Mouse (Mus musculus): ENCODE data around the gene Gng4. TPM values are rescaled to one million over a fixed set of nuclear protein-coding genes. Genes with fewer than 3 reads are reported as not detected.
"Not testable (repeated sequence)": the region's sequence is repeated elsewhere in the genome, so short reads cannot be mapped to it uniquely, and the experiment has no call there.

Gng4 gene
- polyA plus RNA-seq, 1 experiment from 2014 or later = 1.7 TPM

- Histone ChIP-seq H3K9ac (ENCODE audit: low read length) (no peak overlapping the region), H3K4me1 (replicated peaks; ENCODE audit: control insufficient read depth, insufficient read depth, low read length) (no peaks in the 10 kb centered on the region), H3K27ac (ENCODE audit: low read depth, low read length) (no peak overlapping the region), H3K4me2 (ENCODE audit: low read depth, low read length, severe bottlenecking) (no peak overlapping the region), H3K36me3 (ENCODE audit: control insufficient read depth, insufficient read depth, low read length) (no peaks in the 10 kb centered on the region), H3K4me3 (ENCODE audit: low read depth, low read length) (no peak overlapping the region), H3K27me3 (ENCODE audit: control insufficient read depth, insufficient read depth, low read length) (no peaks in the 10 kb centered on the region), H3K9me3 (ENCODE audit: control insufficient read depth, low read length) (no peaks in the 10 kb centered on the region)
- DNase-seq (ENCODE audit: low spot score) = no peak
- WGBS = 67% methylated on average over 1 of the region's 1 CpGs
- no peak for ATAC-seq (replicated peaks; ENCODE audit: low FRiP score)
Observed at GRCm38 (mm10) chr13:13796082-13796481, 12.2 kb downstream of the Gng4 start.

GRCm38 (mm10) chr13:13797816-13798215 is 14.0 kb downstream of the Gng4 start:
- H3K27ac ChIP-seq (ENCODE audit: low read depth, low read length); H3K4me3 ChIP-seq (ENCODE audit: low read depth, low read length); H3K27me3 ChIP-seq (ENCODE audit: control insufficient read depth, insufficient read depth, low read length); DNase-seq (ENCODE audit: low spot score); H3K4me1 ChIP-seq (replicated peaks; ENCODE audit: control insufficient read depth, insufficient read depth, low read length); H3K4me2 ChIP-seq (ENCODE audit: low read depth, low read length, severe bottlenecking); H3K9ac ChIP-seq (ENCODE audit: low read length); ATAC-seq (replicated peaks; ENCODE audit: low FRiP score); H3K36me3 ChIP-seq (ENCODE audit: control insufficient read depth, insufficient read depth, low read length); H3K9me3 ChIP-seq (ENCODE audit: control insufficient read depth, low read length): not testable (repeated sequence)
- WGBS = 95% methylated on average over 12 of the region's 12 CpGs

GRCm38 (mm10) chr13:13798775-13799174 is 14.9 kb downstream of the Gng4 start:
- H3K9ac ChIP-seq (ENCODE audit: low read length) = no peak overlapping the region

GRCm38 (mm10) chr13:13808337-13809132 is 24.7 kb downstream of the Gng4 start:
- ATAC-seq (replicated peaks; ENCODE audit: low FRiP score) = 0 out of 2 replicates have a peak, but pooled peaks have one; percentile 39
- H3K4me2 ChIP-seq (ENCODE audit: low read depth, low read length, severe bottlenecking) = no peak overlapping the region
- H3K27ac ChIP-seq (ENCODE audit: low read depth, low read length) = no peak overlapping the region
- no peaks in the 10 kb centered on the region for H3K36me3 ChIP-seq (ENCODE audit: control insufficient read depth, insufficient read depth, low read length)
- no peak for DNase-seq (ENCODE audit: low spot score)
- no peak overlapping the region for H3K4me3 ChIP-seq (ENCODE audit: low read depth, low read length)
- no peak overlapping the region for H3K9ac ChIP-seq (ENCODE audit: low read length)
- no peaks in the 10 kb centered on the region for H3K9me3 ChIP-seq (ENCODE audit: control insufficient read depth, low read length)
- no peaks in the 10 kb centered on the region for H3K4me1 ChIP-seq (replicated peaks; ENCODE audit: control insufficient read depth, insufficient read depth, low read length)
- H3K27me3 ChIP-seq (ENCODE audit: control insufficient read depth, insufficient read depth, low read length) = no peaks in the 10 kb centered on the region
- WGBS = 41% methylated on average over 11 of the region's 11 CpGs

More at GRCm38 (mm10) chr13:13798775-13799174, 14.9 kb downstream of the Gng4 start:
- H3K4me1 ChIP-seq (replicated peaks; ENCODE audit: control insufficient read depth, insufficient read depth, low read length) = no peaks in the 10 kb centered on the region
- 89% methylated on average over 8 of the region's 8 CpGs for WGBS
- no peak overlapping the region for H3K27ac ChIP-seq (ENCODE audit: low read depth, low read length)
- DNase-seq (ENCODE audit: low spot score) = no peak
- no peak for ATAC-seq (replicated peaks; ENCODE audit: low FRiP score)
- no peak overlapping the region for H3K4me2 ChIP-seq (ENCODE audit: low read depth, low read length, severe bottlenecking)
- H3K9me3 ChIP-seq (ENCODE audit: control insufficient read depth, low read length) = no peaks in the 10 kb centered on the region
- H3K4me3 ChIP-seq (ENCODE audit: low read depth, low read length) = no peak overlapping the region
- no peaks in the 10 kb centered on the region for H3K36me3 ChIP-seq (ENCODE audit: control insufficient read depth, insufficient read depth, low read length)
- no peaks in the 10 kb centered on the region for H3K27me3 ChIP-seq (ENCODE audit: control insufficient read depth, insufficient read depth, low read length)

GRCm38 (mm10) chr13:13810885-13811284 is 27.0 kb downstream of the Gng4 start:
- H3K4me1 ChIP-seq (replicated peaks; ENCODE audit: control insufficient read depth, insufficient read depth, low read length) = no peaks in the 10 kb centered on the region
- H3K4me2 ChIP-seq (ENCODE audit: low read depth, low read length, severe bottlenecking) = no peak overlapping the region
- H3K36me3 ChIP-seq (ENCODE audit: control insufficient read depth, insufficient read depth, low read length) = no peaks in the 10 kb centered on the region
- no peak overlapping the region for H3K4me3 ChIP-seq (ENCODE audit: low read depth, low read length)
- no peaks in the 10 kb centered on the region for H3K9me3 ChIP-seq (ENCODE audit: control insufficient read depth, low read length)
- H3K27me3 ChIP-seq (ENCODE audit: control insufficient read depth, insufficient read depth, low read length) = no peaks in the 10 kb centered on the region
- no peak for ATAC-seq (replicated peaks; ENCODE audit: low FRiP score)
- no peak for DNase-seq (ENCODE audit: low spot score)
- H3K27ac ChIP-seq (ENCODE audit: low read depth, low read length) = no peak overlapping the region
- WGBS = 89% methylated on average over 7 of the region's 7 CpGs
- no peak overlapping the region for H3K9ac ChIP-seq (ENCODE audit: low read length)

- DNase-seq (ENCODE audit: low spot score) = no peak
- no peaks in the 10 kb centered on the region for H3K4me1 ChIP-seq (replicated peaks; ENCODE audit: control insufficient read depth, insufficient read depth, low read length)
- ATAC-seq (replicated peaks; ENCODE audit: low FRiP score) = no peak
- no peaks in the 10 kb centered on the region for H3K27me3 ChIP-seq (ENCODE audit: control insufficient read depth, insufficient read depth, low read length)
- no peak overlapping the region for H3K9ac ChIP-seq (ENCODE audit: low read length)
- no peak overlapping the region for H3K4me2 ChIP-seq (ENCODE audit: low read depth, low read length, severe bottlenecking)
- WGBS = 84% methylated on average over 3 of the region's 3 CpGs
- no peak overlapping the region for H3K4me3 ChIP-seq (ENCODE audit: low read depth, low read length)
- H3K9me3 ChIP-seq (ENCODE audit: control insufficient read depth, low read length) = no peaks in the 10 kb centered on the region
- no peaks in the 10 kb centered on the region for H3K36me3 ChIP-seq (ENCODE audit: control insufficient read depth, insufficient read depth, low read length)
- no peak overlapping the region for H3K27ac ChIP-seq (ENCODE audit: low read depth, low read length)
Observed at GRCm38 (mm10) chr13:13818696-13819095, 34.8 kb downstream of the Gng4 start.

GRCm38 (mm10) chr13:13820234-13821123 is 36.6 kb downstream of the Gng4 start:
- Histone ChIP-seq H3K9me3 (ENCODE audit: control insufficient read depth, low read length) (no peaks in the 10 kb centered on the region), H3K9ac (ENCODE audit: low read length) (no peak overlapping the region), H3K27ac (ENCODE audit: low read depth, low read length) (no peak overlapping the region), H3K4me2 (ENCODE audit: low read depth, low read length, severe bottlenecking) (no peak overlapping the region), H3K4me1 (replicated peaks; ENCODE audit: control insufficient read depth, insufficient read depth, low read length) (no peaks in the 10 kb centered on the region), H3K4me3 (ENCODE audit: low read depth, low read length) (no peak overlapping the region), H3K27me3 (ENCODE audit: control insufficient read depth, insufficient read depth, low read length) (no peaks in the 10 kb centered on the region), H3K36me3 (ENCODE audit: control insufficient read depth, insufficient read depth, low read length) (no peaks in the 10 kb centered on the region)
- DNase-seq (ENCODE audit: low spot score) = no peak
- 71% methylated on average over 7 of the region's 7 CpGs for WGBS
- 0 out of 2 replicates have a peak, but pooled peaks have one; percentile 24 for ATAC-seq (replicated peaks; ENCODE audit: low FRiP score)

GRCm38 (mm10) chr13:13824946-13825345 is 41.1 kb downstream of the Gng4 start:
- 92% methylated on average over 7 of the region's 7 CpGs for WGBS
- Histone ChIP-seq H3K4me2 (ENCODE audit: low read depth, low read length, severe bottlenecking) (no peak overlapping the region), H3K27ac (ENCODE audit: low read depth, low read length) (no peak overlapping the region), H3K4me1 (replicated peaks; ENCODE audit: control insufficient read depth, insufficient read depth, low read length) (no peaks in the 10 kb centered on the region), H3K9ac (ENCODE audit: low read length) (no peak overlapping the region), H3K36me3 (ENCODE audit: control insufficient read depth, insufficient read depth, low read length) (no peaks in the 10 kb centered on the region), H3K27me3 (ENCODE audit: control insufficient read depth, insufficient read depth, low read length) (no peaks in the 10 kb centered on the region), H3K4me3 (ENCODE audit: low read depth, low read length) (no peak overlapping the region), H3K9me3 (ENCODE audit: control insufficient read depth, low read length) (no peaks in the 10 kb centered on the region)
- ATAC-seq (replicated peaks; ENCODE audit: low FRiP score) (no peak), DNase-seq (ENCODE audit: low spot score) (no peak)
